Mouse (Mus musculus): ENCODE measurements around the gene Dtx1. TPM values are rescaled to one million over a fixed set of nuclear protein-coding genes. Genes with fewer than 3 reads are reported as not detected.

The Dtx1 gene
- total and polyA plus RNA-seq, 3 experiments, result 12.8 to 28.6 (median 13.4) TPM

GRCm38 (mm10) chr5:120704421-120704820 is 7.3 kb downstream of the Dtx1 start:
- DNase-seq, result no peak

GRCm38 (mm10) chr5:120703660-120704059 is 8.1 kb downstream of the Dtx1 start:
- no peak for DNase-seq

- DNase-seq, result no peak
These were observed 8.8 kb downstream of the Dtx1 start for GRCm38 (mm10) chr5:120702969-120703368.

DNA sequence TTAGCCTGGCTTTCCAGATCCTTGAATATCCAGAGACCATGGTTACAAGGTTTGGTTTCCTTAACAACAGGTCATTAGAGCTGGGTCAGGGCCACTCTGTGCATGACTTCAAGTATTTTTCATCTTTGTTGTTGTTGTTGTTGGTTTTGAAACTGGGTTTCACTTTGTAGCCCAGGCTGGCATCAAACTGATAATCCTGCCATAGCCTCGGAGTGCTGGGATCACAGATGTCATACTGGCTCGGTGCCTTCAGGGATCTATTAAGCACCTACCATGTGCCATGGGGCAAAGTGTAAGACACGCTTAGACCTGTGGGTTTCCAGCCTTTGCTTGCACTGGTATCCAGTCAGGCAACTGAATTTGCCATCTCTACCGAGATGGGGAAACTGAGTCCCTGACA is 9.3 kb downstream of the Dtx1 start:
- no peak for DNase-seq

- no peak for DNase-seq
These were observed 10.5 kb downstream of the Dtx1 start for GRCm38 (mm10) chr5:120700996-120701790.

DNA sequence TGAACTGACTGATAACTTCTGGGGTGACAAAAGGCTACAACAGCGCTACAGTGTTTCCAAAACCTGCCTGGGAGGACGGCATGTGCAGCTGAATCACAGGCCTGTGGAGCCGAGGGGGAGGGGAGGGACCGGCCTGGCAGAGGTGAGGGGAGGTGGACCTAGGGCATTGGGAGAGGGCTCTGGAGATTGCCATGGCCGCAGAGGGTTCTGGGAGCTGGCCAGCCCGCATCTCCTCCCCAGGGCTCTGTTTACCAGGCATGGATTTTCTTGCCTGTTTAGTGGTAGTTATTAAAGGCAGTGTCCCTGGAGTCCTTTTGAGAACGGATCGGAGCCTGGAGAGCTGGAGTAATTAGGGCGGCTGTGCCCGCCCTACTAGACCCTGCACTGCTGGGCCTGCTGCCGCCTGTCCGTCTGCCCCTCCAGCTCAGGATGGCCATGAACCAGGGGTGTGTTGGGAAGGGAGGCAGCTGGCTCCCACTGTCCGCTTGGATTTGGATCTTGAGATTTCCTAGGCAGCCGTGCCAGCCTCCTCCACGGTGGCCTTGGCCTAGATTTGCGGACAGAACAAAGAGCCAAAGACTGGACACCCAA is 12.8 kb downstream of the Dtx1 start:
- peak; percentile 86 for DNase-seq

- no peak for DNase-seq
These were observed 13.5 kb downstream of the Dtx1 start for GRCm38 (mm10) chr5:120698181-120698580.

DNA sequence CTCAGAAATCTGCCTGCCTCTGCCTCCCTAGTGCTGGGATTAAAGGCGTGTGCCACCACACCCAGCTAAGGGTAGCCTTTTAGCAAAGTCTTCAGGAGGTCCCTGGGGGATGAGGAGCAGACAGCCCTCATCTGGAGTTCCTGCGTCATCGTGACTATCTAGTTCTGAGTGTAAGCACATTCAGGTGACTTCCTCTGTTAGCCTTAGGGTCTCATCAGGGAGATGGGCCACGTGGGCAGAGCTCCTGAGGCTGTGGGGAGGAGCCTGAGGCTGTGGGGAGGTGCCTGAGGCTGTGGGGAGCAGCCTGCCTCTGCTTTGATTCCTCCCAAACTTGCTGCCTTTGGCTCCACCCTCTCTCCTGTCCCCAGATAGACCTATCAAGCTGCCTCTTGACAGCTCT is 14.9 kb downstream of the Dtx1 start:
- DNase-seq, result no peak

GRCm38 (mm10) chr5:120696057-120696743 is 15.5 kb downstream of the Dtx1 start:
- no peak for DNase-seq

DNA sequence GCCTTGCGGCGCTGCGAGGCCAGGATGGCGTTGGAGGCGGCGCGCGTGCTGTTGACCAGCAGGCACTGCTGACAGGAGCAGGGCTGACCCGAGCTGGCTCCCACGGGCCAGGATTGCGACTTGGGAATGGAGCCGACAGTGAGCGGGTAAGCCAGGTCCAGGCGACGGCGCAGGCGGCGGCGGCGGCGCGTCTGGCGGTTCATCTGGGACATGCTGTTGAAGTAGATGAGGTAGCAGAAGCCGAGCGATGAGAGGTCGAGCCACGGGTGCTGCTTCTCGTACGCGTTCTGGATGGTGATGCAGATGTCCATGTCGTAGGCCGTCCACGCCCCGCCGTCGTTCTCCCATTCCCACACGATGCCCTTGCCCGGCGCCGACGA is 17.0 kb downstream of the Dtx1 start:
- DNase-seq, result no peak

- DNase-seq, result no peak
These were observed 17.6 kb downstream of the Dtx1 start for GRCm38 (mm10) chr5:120693931-120694694.

GRCm38 (mm10) chr5:120692034-120692433 is 19.7 kb downstream of the Dtx1 start:
- DNase-seq, result no peak

GRCm38 (mm10) chr5:120690417-120690816 is 21.3 kb downstream of the Dtx1 start:
- no peak for DNase-seq

GRCm38 (mm10) chr5:120688434-120688833 is 23.3 kb downstream of the Dtx1 start:
- no peak for DNase-seq

DNA sequence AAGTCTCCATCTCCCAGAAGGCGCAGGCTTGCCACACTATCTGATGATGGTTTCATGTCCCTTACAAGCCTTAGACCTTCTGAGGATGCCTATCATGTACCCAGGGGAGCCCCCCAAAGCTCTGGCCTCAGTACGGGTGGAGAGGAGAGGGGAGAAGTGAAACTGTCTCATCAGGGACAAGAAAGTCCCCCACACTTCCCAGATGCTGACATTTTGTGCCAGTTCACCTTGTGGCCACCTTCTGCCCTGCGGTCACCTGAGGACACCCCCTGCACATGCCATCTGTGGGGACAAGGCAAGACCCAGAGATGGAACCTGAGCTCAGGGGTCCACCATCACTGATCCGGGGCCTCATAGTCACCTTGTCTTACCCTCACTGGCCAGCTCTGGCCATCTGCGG is 23.8 kb downstream of the Dtx1 start:
- DNase-seq, result no peak

- no peak for DNase-seq
These were observed 24.3 kb downstream of the Dtx1 start for GRCm38 (mm10) chr5:120687484-120687851.

DNA sequence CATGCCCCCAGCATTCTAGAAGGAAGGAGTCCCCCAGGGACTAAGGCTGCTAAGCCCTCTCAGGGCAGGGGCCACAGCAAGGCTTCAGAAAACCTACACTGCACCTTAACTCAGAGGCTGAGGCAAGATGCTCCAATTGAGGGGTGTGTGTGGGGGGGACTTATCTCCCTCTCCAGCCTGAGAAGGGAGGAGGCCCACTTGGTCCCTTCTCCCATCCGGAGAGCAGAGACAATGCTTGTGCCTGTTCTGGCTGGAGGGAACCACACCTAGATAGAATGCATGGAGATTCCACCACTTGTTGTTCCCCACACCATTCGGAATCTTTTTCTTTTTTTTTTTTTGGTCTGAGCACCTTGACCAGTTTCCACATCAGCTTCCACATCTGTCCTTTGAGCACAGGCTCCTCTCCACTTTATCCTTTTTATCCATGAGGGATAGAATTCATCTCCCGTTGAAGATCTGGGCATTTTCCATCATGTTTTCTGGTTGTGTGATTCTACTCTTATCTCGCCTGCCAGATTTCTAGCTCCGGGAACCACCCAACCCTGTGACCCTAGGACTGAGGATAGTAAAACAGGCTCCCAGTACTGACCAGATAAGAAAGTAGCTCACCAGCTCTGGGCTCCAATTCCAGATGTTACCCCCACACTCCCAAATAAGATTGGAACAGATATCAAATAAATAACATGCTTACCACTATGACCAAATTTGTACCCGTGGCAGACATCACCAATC is 24.8 kb downstream of the Dtx1 start:
- DNase-seq, result no peak

DNA sequence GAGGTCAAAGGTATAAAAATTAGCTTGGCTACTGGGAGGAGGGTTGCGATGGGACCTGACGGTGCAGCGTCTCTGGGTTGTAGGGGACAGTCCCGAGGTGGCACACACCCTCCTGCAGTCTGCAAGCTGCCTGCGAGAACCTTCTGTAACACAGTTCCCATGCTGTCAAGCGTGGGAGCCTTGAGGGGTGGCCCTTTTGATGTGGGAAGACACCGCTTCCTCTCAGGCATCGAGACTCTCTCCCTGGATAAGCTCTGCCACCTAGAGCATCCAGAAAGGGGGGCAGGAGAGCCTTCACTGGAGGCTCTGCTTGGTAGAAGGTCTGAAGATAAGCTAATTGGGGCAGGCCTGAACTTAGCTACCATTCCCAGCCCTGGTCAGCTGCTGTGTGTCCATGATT is 26.0 kb downstream of the Dtx1 start:
- no peak for DNase-seq

DNA sequence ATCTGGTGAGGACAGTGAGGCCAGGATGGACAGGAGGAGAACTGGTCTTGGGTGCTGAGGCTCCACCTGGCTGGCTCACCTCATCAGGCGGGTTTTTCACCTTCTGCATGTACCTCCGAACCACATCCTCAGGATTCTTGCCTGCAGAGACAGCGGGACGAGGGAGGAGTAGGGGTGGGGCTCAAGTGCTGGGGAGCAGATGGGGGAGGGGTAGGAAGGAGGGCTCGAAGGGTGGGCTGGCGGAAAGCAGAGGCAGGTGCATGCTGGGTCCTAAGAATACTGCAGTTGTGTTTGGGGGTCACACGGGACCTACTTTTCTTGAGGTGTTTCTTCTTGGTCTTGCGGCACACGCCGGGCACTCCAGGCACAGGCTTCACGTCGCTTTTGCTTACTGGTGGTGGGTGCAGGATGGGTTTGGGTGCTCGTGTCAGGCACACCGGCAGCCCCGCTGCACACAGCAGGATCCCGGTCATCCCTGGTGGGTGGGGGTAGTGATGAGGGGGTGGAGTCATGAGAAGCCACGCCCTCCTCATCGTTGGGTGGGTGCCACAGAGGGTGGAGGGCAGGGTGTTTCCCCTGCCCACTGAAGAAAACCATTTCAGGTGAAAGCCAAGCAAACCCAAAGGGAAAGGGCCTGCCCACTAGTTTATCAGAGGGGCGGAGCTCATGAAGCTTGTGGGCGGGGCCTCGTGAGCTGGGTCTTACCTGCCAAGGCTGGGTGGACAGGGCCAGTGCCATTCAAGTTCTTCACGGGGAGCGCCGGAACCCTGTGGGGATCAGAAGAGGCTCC is 28.6 kb downstream of the Dtx1 start:
- no peak for DNase-seq

GRCm38 (mm10) chr5:120680918-120681317 is 30.8 kb downstream of the Dtx1 start:
- no peak for DNase-seq

Measured in adrenal gland, adult 2 months (tissue).